In genomic region chr8:47285435-47285834, GRCm38 (mm10) we compare ENCODE assay signal across 12 mouse cellular contexts.
DNase-seq lines count a peak whose midpoint lies in the region; ATAC-seq and TF ChIP-seq lines count a peak whose summit lies in the region.
"Had no signal": no experiment of that assay in that cellular context is flagged by ENCODE, and none has a peak within 500 bp of the region (broad histone marks: within the 10 kb centered on the region; RNA-seq: fewer than 3 reads in every experiment).

No protein-coding gene starts in this region.

- H3K27me3 ChIP-seq in embryonic facial prominence, embryonic 10.5 days (replicated peaks; ENCODE audit: low read depth, poor library complexity, severe bottlenecking), result no peaks in the 10 kb centered on the region
- H3K27me3 ChIP-seq in forebrain, embryonic 12.5 days, result no peaks in the 10 kb centered on the region
- H3K27me3 ChIP-seq in hindbrain, postnatal 0 days (ENCODE audit: insufficient read depth, low read length), result no peaks in the 10 kb centered on the region
- no peaks in the 10 kb centered on the region for H3K27me3 ChIP-seq in midbrain, postnatal 0 days (ENCODE audit: insufficient read depth, low read length)
- H3K27me3 ChIP-seq in lung, postnatal 0 days (replicated peaks; ENCODE audit: insufficient read depth, low read length), result no peaks in the 10 kb centered on the region

- peak overlapping the region; percentile 100 for H3K9ac ChIP-seq in forebrain, embryonic 12.5 days
- H3K9ac ChIP-seq in hindbrain, postnatal 0 days (replicated peaks; ENCODE audit: low read length), result peak overlapping the region; percentile 99; the same call in 1 of the 2 replicates
- peak overlapping the region; percentile 95; the same call in 1 of the 2 replicates for H3K9ac ChIP-seq in midbrain, postnatal 0 days (replicated peaks; ENCODE audit: low read length, poor library complexity, severe bottlenecking)
- no peak overlapping the region for H3K9ac ChIP-seq in lung, postnatal 0 days (replicated peaks; ENCODE audit: low read depth)
- H3K9ac ChIP-seq: liver, postnatal 0 days had no signal

- H3K36me3 ChIP-seq in embryonic facial prominence, embryonic 10.5 days (replicated peaks), result peaks cover 15% of the 10 kb centered on the region; the same call in 1 of the 2 replicates
- H3K36me3 ChIP-seq in forebrain, embryonic 12.5 days (replicated peaks), result 0 out of 2 replicates have a peak, but pooled peaks cover 2% of the 10 kb centered on the region
- H3K36me3 ChIP-seq in hindbrain, postnatal 0 days (ENCODE audit: insufficient read depth, low read length), result no peaks in the 10 kb centered on the region
- no peaks in the 10 kb centered on the region for H3K36me3 ChIP-seq in midbrain, postnatal 0 days (ENCODE audit: insufficient read depth, low read length)
- no peaks in the 10 kb centered on the region for H3K36me3 ChIP-seq in lung, postnatal 0 days (ENCODE audit: insufficient read depth, low read length)

- no peaks in the 10 kb centered on the region for H3K9me3 ChIP-seq in embryonic facial prominence, embryonic 10.5 days
- no peaks in the 10 kb centered on the region for H3K9me3 ChIP-seq in forebrain, embryonic 12.5 days
- no peaks in the 10 kb centered on the region for H3K9me3 ChIP-seq in hindbrain, postnatal 0 days (ENCODE audit: low read length)
- no peaks in the 10 kb centered on the region for H3K9me3 ChIP-seq in midbrain, postnatal 0 days (ENCODE audit: low read length)
- no peaks in the 10 kb centered on the region for H3K9me3 ChIP-seq in lung, postnatal 0 days (ENCODE audit: low read length)

- peaks cover 86% of the 10 kb centered on the region for H3K4me1 ChIP-seq in embryonic facial prominence, embryonic 10.5 days
- peaks cover 66% of the 10 kb centered on the region for H3K4me1 ChIP-seq in forebrain, embryonic 12.5 days
- H3K4me1 ChIP-seq in hindbrain, postnatal 0 days (ENCODE audit: insufficient read depth, low read length), result peaks cover 49% of the 10 kb centered on the region
- H3K4me1 ChIP-seq in midbrain, postnatal 0 days (ENCODE audit: insufficient read depth, low read length), result peaks cover 23% of the 10 kb centered on the region; the same call in 1 of the 2 replicates
- peaks cover 8% of the 10 kb centered on the region; the same call in 1 of the 2 replicates for H3K4me1 ChIP-seq in lung, postnatal 0 days (ENCODE audit: insufficient read depth, low read depth, low read length)

- WGBS in embryonic facial prominence, embryonic 10.5 days, result 76% methylated on average over 6 of the region's 6 CpGs
- WGBS in forebrain, embryonic 12.5 days, result 26% methylated on average over 6 of the region's 6 CpGs
- WGBS in hindbrain, postnatal 0 days, result 19% methylated on average over 6 of the region's 6 CpGs
- WGBS in midbrain, postnatal 0 days, result 13% methylated on average over 6 of the region's 6 CpGs
- 88% methylated on average over 6 of the region's 6 CpGs for WGBS in lung, postnatal 0 days

- TF ChIP-seq CTCF in hindbrain, postnatal 0 days (IDR thresholded peaks at IDR 0.05; ENCODE audit: low read depth), result no peak
- TF ChIP-seq CTCF in midbrain, postnatal 0 days (IDR thresholded peaks at IDR 0.05), result no peak
- no peak for TF ChIP-seq CTCF in lung, postnatal 0 days (IDR thresholded peaks at IDR 0.05)

- H3K4me2 ChIP-seq in forebrain, embryonic 12.5 days, result peak overlapping the region; percentile 85
- H3K4me2 ChIP-seq in hindbrain, postnatal 0 days (ENCODE audit: low read depth, low read length), result peak overlapping the region; percentile 95
- H3K4me2 ChIP-seq in midbrain, postnatal 0 days (ENCODE audit: low read depth, low read length, poor library complexity, severe bottlenecking), result peak overlapping the region; percentile 92
- no peak overlapping the region for H3K4me2 ChIP-seq in lung, postnatal 0 days (replicated peaks; ENCODE audit: low read depth, low read length)

- TF ChIP-seq EP300 in lung, postnatal 0 days (IDR thresholded peaks at IDR 0.05), result no peak

- ATAC-seq in forebrain, embryonic 12.5 days (ENCODE audit: low FRiP score), result no peak
- ATAC-seq in hindbrain, postnatal 0 days, result no peak
- ATAC-seq in midbrain, postnatal 0 days (ENCODE audit: low FRiP score), result no peak
- no peak for ATAC-seq in lung, postnatal 0 days
- ATAC-seq: liver, postnatal 0 days had no signal

- H3K4me3 ChIP-seq in embryonic facial prominence, embryonic 10.5 days, result peak overlapping the region; percentile 91
- H3K4me3 ChIP-seq in forebrain, embryonic 12.5 days (replicated peaks), result peak overlapping the region; percentile 98
- peak overlapping the region; percentile 71 for H3K4me3 ChIP-seq in hindbrain, postnatal 0 days (ENCODE audit: low read length)
- peak overlapping the region; percentile 77 for H3K4me3 ChIP-seq in midbrain, postnatal 0 days (ENCODE audit: low read depth, low read length)
- H3K4me3 ChIP-seq in lung, postnatal 0 days (ENCODE audit: low read depth, low read length), result no peak overlapping the region

- 0 out of 2 replicates have a peak overlapping the region, but pooled peaks have one; percentile 35 for H3K27ac ChIP-seq in embryonic facial prominence, embryonic 10.5 days (replicated peaks)
- H3K27ac ChIP-seq in forebrain, embryonic 12.5 days, result peak overlapping the region; percentile 99
- H3K27ac ChIP-seq in hindbrain, postnatal 0 days, result peak overlapping the region; percentile 98; the same call in 1 of the 2 replicates
- H3K27ac ChIP-seq in midbrain, postnatal 0 days (ENCODE audit: low read depth, low read length), result peak overlapping the region; percentile 99
- H3K27ac ChIP-seq in lung, postnatal 0 days (ENCODE audit: low read length), result no peak overlapping the region

- no peak for DNase-seq in embryonic facial prominence, embryonic 10.5 days (ENCODE audit: low spot score)
- peak; percentile 31 for DNase-seq in hindbrain, postnatal 0 days (ENCODE audit: low spot score)
- DNase-seq in midbrain, postnatal 0 days (ENCODE audit: low spot score), result peak; percentile 32
- no peak for DNase-seq in adrenal gland, adult 2 months
- DNase-seq in heart, postnatal 10 days, result no peak
- no peak for DNase-seq in lung, postnatal 0 days (ENCODE audit: low spot score)
- DNase-seq: cerebellum, postnatal 10 days; heart, postnatal 4 days; kidney, postnatal 25 days; liver, postnatal 0 days; right cerebral cortex, adult 18-20 months had no signal

- intact Hi-C loops in heart, postnatal 10 days (cut with DNase I), result loop anchor here (5.0 kb wide), 3 partner anchors 67 to 82 kb away; no protein-coding TSS in a partner anchor

Comparison
In these comparisons a context has a peak if more than half of its experiments do, and no peak if none do; other contexts are left out.
1. DNase-seq: peak in hindbrain, postnatal 0 days (single experiment) and midbrain, postnatal 0 days (single experiment); none in embryonic facial prominence, embryonic 10.5 days (single experiment), adrenal gland, adult 2 months (single experiment), heart, postnatal 10 days (0 of 2) and lung, postnatal 0 days (single experiment).